Mouse (Mus musculus) heart, embryonic 12.5 days (tissue): ENCODE data around the gene Mgea5. TPM values are rescaled to one million over a fixed set of nuclear protein-coding genes. Genes with fewer than 3 reads are reported as not detected.
"Not testable (repeated sequence)": the region's sequence is repeated elsewhere in the genome, so short reads cannot be mapped to it uniquely, and the experiment has no call there.

Source experiments
- ATAC-seq: fragments of 200-750 bp; cut with Nextera tagmentation; 2 replicates; pipeline ENCODE4 v1.8.0; 2017; ENCODE audit warnings: moderate TSS enrichment, moderate library complexity; ENCODE audit not compliant: insufficient number of reproducible peaks, low FRiP score
- H3K27ac ChIP-seq: fragments of 300-500 bp; sonication (generic); 2 replicates; pipeline ENCODE4 v1.5.1; 2016; ENCODE audit warnings: mild to moderate bottlenecking, moderate library complexity; ENCODE audit not compliant: poor library complexity, severe bottlenecking
- H3K27me3 ChIP-seq: fragments of 300-500 bp; sonication (generic); replicated peaks from 2 replicates; pipeline ENCODE4 v1.6.1; 2016; ENCODE audit warnings: mild to moderate bottlenecking, moderate library complexity
- H3K36me3 ChIP-seq: fragments of 300-500 bp; sonication (generic); 2 replicates; pipeline ENCODE4 v1.6.1; 2016; ENCODE audit warnings: mild to moderate bottlenecking, moderate library complexity
- H3K4me1 ChIP-seq: fragments of 300-500 bp; sonication (generic); replicated peaks from 2 replicates; pipeline ENCODE4 v1.6.1; 2016; ENCODE audit warnings: mild to moderate bottlenecking
- H3K4me2 ChIP-seq: fragments of 300-500 bp; sonication (generic); 2 replicates; pipeline ENCODE4 v1.6.1; 2016; ENCODE audit warnings: mild to moderate bottlenecking, moderate library complexity
- H3K4me3 ChIP-seq: fragments of 300-500 bp; sonication (generic); 2 replicates; pipeline ENCODE4 v1.5.1; 2016; ENCODE audit warnings: mild to moderate bottlenecking
- H3K9ac ChIP-seq: fragments of 300-500 bp; sonication (generic); 2 replicates; pipeline ENCODE4 v1.6.1; 2016; ENCODE audit warnings: mild to moderate bottlenecking, moderate library complexity
- H3K9me3 ChIP-seq: fragments of 300-500 bp; sonication (generic); replicated peaks from 2 replicates; pipeline ENCODE4 v1.6.1; 2016; ENCODE audit warnings: mild to moderate bottlenecking, moderate library complexity
- WGBS: fragments of 180-500 bp; shearing (Covaris S2); methylation state at CpG from one replicate; pipeline ENCODE4 v1.1.7; 2016; 5-methylcytosine and 5-hydroxymethylcytosine counted together
- polyA plus RNA-seq: library from polyadenylated mRNA; unstranded; fragments of >200 nt; fragmentation: Nextera tagmentation; extraction: Ambion mirVana; gene quantifications from 2 replicates; pipeline ENCODE4 v1.2.1, GENCODE M21; 2016

Gene Mgea5
- polyA plus RNA-seq, 1 experiment from 2014 or later, result 51.7 TPM

GRCm38 (mm10) chr19:45813801-45814200 lies 30.2 kb upstream of the Mgea5 start:
- WGBS, result 7% methylated on average over 12 of the region's 12 CpGs
- peaks cover 23% of the 10 kb centered on the region for H3K27me3 ChIP-seq

DNA sequence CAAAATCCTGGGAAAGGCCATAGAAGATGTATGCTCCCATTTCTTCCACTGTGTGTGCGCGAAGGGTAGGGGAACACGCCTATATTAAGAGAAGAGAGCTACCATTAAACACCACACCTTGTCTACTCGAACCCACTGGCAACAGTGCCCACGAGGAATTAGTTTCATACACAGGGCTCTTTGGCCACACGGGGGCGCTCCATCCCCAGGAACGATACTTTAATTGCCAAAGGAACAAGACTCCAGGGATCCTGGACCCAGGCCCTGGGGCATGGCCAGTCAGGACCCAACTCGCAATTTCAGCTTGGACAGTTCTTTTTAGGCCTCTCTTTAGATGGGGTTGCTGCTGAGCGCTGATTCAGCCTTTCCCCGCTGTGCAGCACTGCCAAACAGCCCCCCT lies 29.6 kb upstream of the Mgea5 start:
- Histone ChIP-seq H3K9ac (no peak overlapping the region), H3K27me3 (peaks cover 23% of the 10 kb centered on the region), H3K4me3 (no peak overlapping the region), H3K4me2 (no peak overlapping the region), H3K27ac (no peak overlapping the region), H3K9me3 (no peaks in the 10 kb centered on the region), H3K36me3 (0 out of 2 replicates have a peak, but pooled peaks cover under 1% of the 10 kb centered on the region), H3K4me1 (peaks cover 26% of the 10 kb centered on the region)
- 5% methylated on average over 11 of the region's 11 CpGs for WGBS
- peak; percentile 7; the same call in 1 of the 2 replicates for ATAC-seq

More at GRCm38 (mm10) chr19:45813801-45814200, 30.2 kb upstream of the Mgea5 start:
- no peak overlapping the region for H3K4me2 ChIP-seq
- peaks cover 26% of the 10 kb centered on the region for H3K4me1 ChIP-seq
- no peak overlapping the region for H3K27ac ChIP-seq
- no peak overlapping the region for H3K4me3 ChIP-seq
- ATAC-seq, result 0 out of 2 replicates have a peak, but pooled peaks have one; percentile 47
- H3K9ac ChIP-seq, result no peak overlapping the region
- H3K9me3 ChIP-seq, result no peaks in the 10 kb centered on the region
- H3K36me3 ChIP-seq, result 0 out of 2 replicates have a peak, but pooled peaks cover 5% of the 10 kb centered on the region

- H3K4me3 ChIP-seq, result peak overlapping the region; percentile 20
- peak overlapping the region; percentile 63 for H3K4me2 ChIP-seq
- H3K27ac ChIP-seq, result no peak overlapping the region
Measured at GRCm38 (mm10) chr19:45812673-45813252, 29.1 kb upstream of the Mgea5 start.

DNA sequence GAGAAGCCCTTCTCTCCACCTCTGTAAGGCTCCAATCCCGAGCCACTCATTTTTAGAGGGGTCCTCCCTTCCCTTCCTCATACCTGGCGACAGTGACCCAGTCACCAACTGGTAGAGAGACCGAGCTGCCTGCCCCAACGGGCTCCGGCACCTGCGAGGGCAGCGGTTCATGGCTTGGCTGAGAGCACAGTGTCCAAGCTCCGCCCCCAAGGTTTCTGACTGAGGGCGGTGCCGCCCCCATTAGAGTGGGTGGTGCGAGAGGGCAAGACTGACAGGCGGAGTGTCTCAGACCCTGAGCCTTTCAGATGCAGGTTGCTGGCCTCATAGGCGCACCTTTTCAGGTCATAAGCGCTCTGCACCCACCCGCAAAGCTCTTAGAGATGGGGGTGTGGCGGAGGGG lies 28.5 kb upstream of the Mgea5 start:
- H3K36me3 ChIP-seq, result no peaks in the 10 kb centered on the region
- no peak overlapping the region for H3K27ac ChIP-seq
- peak; percentile 49; the same call in 1 of the 2 replicates for ATAC-seq
- WGBS, result 2% methylated on average over 16 of the region's 16 CpGs
- H3K4me2 ChIP-seq, result peak overlapping the region; percentile 63
- H3K9me3 ChIP-seq, result no peaks in the 10 kb centered on the region
- peaks cover 23% of the 10 kb centered on the region for H3K27me3 ChIP-seq
- peak overlapping the region; percentile 20 for H3K4me3 ChIP-seq
- H3K4me1 ChIP-seq, result peaks cover 26% of the 10 kb centered on the region
- H3K9ac ChIP-seq, result no peak overlapping the region; the same call in 1 of the 2 replicates

More at GRCm38 (mm10) chr19:45812673-45813252, 29.1 kb upstream of the Mgea5 start:
- Histone ChIP-seq H3K36me3 (no peaks in the 10 kb centered on the region), H3K4me1 (peaks cover 26% of the 10 kb centered on the region), H3K9ac (no peak overlapping the region; the same call in 1 of the 2 replicates), H3K9me3 (no peaks in the 10 kb centered on the region), H3K27me3 (peaks cover 23% of the 10 kb centered on the region)
- 18% methylated on average over 8 of the region's 8 CpGs for WGBS
- ATAC-seq, result no peak

- Histone ChIP-seq H3K4me3 (no peak overlapping the region), H3K4me1 (peaks cover 18% of the 10 kb centered on the region), H3K27ac (no peak overlapping the region), H3K27me3 (peaks cover 23% of the 10 kb centered on the region), H3K9ac (no peak overlapping the region), H3K36me3 (no peaks in the 10 kb centered on the region), H3K9me3 (no peaks in the 10 kb centered on the region), H3K4me2 (no peak overlapping the region)
- ATAC-seq, result no peak
- WGBS, result 49% methylated on average over 12 of the region's 12 CpGs
Measured at GRCm38 (mm10) chr19:45811028-45811674, 27.5 kb upstream of the Mgea5 start.

GRCm38 (mm10) chr19:45807732-45808131 lies 24.1 kb upstream of the Mgea5 start:
- Histone ChIP-seq H3K4me2 (no peak overlapping the region), H3K27me3 (peaks cover 13% of the 10 kb centered on the region), H3K27ac (no peak overlapping the region), H3K36me3 (no peaks in the 10 kb centered on the region), H3K4me1 (peaks cover 15% of the 10 kb centered on the region), H3K9ac (no peak overlapping the region), H3K4me3 (no peak overlapping the region), H3K9me3 (no peaks in the 10 kb centered on the region)
- WGBS, result 93% methylated on average over 4 of the region's 4 CpGs
- no peak for ATAC-seq

DNA sequence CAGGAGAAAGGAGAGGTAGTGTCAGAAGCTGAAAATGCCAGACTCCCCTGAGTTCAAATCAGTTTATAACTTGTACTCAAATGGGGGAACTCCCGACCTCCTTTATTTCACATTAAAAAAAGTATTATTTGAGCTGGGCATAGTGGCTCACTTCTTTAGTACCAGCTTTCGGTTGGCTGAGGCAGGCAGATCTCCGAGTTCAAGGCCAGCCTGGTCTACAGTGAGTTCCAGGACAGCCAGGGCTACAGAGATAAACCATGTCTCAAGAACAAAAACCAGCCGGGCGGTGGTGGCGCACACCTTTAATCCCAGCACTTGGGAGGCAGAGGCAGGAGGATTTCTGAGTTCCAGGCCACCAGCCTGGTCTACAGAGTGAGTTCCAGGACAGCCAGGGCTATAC lies 22.2 kb upstream of the Mgea5 start:
- not testable (repeated sequence) for H3K4me3 ChIP-seq, H3K4me2 ChIP-seq, H3K9ac ChIP-seq, H3K27ac ChIP-seq, H3K4me1 ChIP-seq, H3K36me3 ChIP-seq, H3K9me3 ChIP-seq, ATAC-seq
- WGBS, result 87% methylated on average over 6 of the region's 6 CpGs
- H3K27me3 ChIP-seq, result peaks cover 14% of the 10 kb centered on the region; the same call in 1 of the 2 replicates

DNA sequence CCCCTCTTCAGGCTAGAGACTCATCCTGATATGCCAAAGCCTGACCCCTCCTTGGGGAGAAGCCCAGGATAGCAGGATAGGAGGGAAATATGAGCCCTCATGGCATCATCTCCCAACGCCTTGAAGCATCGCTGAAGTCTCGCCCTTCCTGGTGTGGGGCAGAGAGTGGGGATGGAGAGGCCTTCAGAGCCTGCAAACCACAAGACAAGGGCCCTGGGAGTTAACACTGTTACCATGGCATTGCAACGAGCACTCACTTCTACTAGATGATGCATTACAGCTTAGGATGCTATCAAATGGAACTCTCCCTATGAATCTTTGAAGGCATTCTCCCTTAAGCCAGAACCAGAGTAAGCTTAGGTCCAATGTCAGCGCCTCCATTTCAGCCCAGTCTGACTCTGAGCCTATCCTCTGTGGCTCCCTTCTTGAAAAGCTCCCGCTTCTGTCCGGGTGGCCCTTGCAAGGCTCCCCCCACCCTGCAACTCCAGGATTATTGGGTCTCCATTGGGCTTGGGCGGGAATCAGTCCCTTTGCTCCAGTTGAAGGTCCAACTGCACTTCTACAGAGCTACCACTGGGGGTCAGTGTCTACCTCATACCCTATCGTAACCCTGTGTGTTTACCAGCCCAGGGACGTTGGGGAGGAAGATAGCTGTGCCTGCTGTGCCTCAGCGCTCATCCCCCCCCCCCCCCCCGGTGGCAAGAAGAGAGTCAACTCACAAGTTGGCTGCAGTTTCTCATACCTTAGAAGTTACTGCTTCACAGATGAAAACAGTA lies 21.1 kb upstream of the Mgea5 start:
- Histone ChIP-seq H3K9me3 (no peaks in the 10 kb centered on the region), H3K4me2 (peak overlapping the region; percentile 43; the same call in 1 of the 2 replicates), H3K9ac (no peak overlapping the region), H3K27me3 (0 out of 2 replicates have a peak, but pooled peaks cover 13% of the 10 kb centered on the region), H3K4me1 (0 out of 2 replicates have a peak, but pooled peaks cover 5% of the 10 kb centered on the region), H3K36me3 (no peaks in the 10 kb centered on the region), H3K4me3 (no peak overlapping the region), H3K27ac (no peak overlapping the region)
- peak; percentile 42; the same call in 1 of the 2 replicates for ATAC-seq
- 21% methylated on average over 12 of the region's 12 CpGs for WGBS

- Histone ChIP-seq H3K27me3 (0 out of 2 replicates have a peak, but pooled peaks cover 13% of the 10 kb centered on the region), H3K9ac (no peak overlapping the region), H3K4me2 (no peak overlapping the region), H3K9me3 (no peaks in the 10 kb centered on the region), H3K36me3 (no peaks in the 10 kb centered on the region), H3K27ac (no peak overlapping the region), H3K4me1 (0 out of 2 replicates have a peak, but pooled peaks cover 5% of the 10 kb centered on the region), H3K4me3 (no peak overlapping the region)
- 26% methylated on average over 4 of the region's 4 CpGs for WGBS
- no peak for ATAC-seq
Measured at GRCm38 (mm10) chr19:45803408-45803807, 19.8 kb upstream of the Mgea5 start.

- Histone ChIP-seq H3K9me3 (no peaks in the 10 kb centered on the region), H3K27me3 (0 out of 2 replicates have a peak, but pooled peaks cover 13% of the 10 kb centered on the region), H3K4me3 (no peak overlapping the region), H3K27ac (no peak overlapping the region), H3K36me3 (no peaks in the 10 kb centered on the region), H3K4me2 (no peak overlapping the region), H3K4me1 (0 out of 2 replicates have a peak, but pooled peaks cover 5% of the 10 kb centered on the region), H3K9ac (no peak overlapping the region)
- ATAC-seq, result no peak
- WGBS, result 47% methylated on average over 4 of the region's 4 CpGs
Measured at GRCm38 (mm10) chr19:45802702-45803101, 19.1 kb upstream of the Mgea5 start.

GRCm38 (mm10) chr19:45796879-45797278 lies 13.2 kb upstream of the Mgea5 start:
- Histone ChIP-seq H3K4me1 (peaks cover 9% of the 10 kb centered on the region; the same call in 1 of the 2 replicates), H3K9me3 (no peaks in the 10 kb centered on the region), H3K27me3 (peaks cover 7% of the 10 kb centered on the region), H3K4me3 (no peak overlapping the region), H3K4me2 (no peak overlapping the region), H3K9ac (no peak overlapping the region), H3K27ac (no peak overlapping the region), H3K36me3 (no peaks in the 10 kb centered on the region)
- 77% methylated on average over 15 of the region's 15 CpGs for whole genome bisulfite sequencing
- no peak for ATAC-seq
